Mouse (Mus musculus): ENCODE data around the gene Nos1ap. TPM values are rescaled to one million over a fixed set of nuclear protein-coding genes. Genes with fewer than 3 reads are reported as not detected.

The Nos1ap gene
- polyA plus RNA-seq, 1 experiment from 2014 or later = 8.0 TPM

GRCm38 (mm10) chr1:170332775-170333174 lies 256.9 kb downstream of the Nos1ap start:
- no peaks in the 10 kb centered on the region for H3K27me3 ChIP-seq (replicated peaks; ENCODE audit: insufficient read depth, low read length)
- WGBS = 73% methylated on average over 4 of the region's 4 CpGs
- TF ChIP-seq CTCF (IDR thresholded peaks at IDR 0.05) (no peak), EP300 (IDR thresholded peaks at IDR 0.05) (no peak)
- H3K9ac ChIP-seq (replicated peaks; ENCODE audit: low read depth) = no peak overlapping the region
- no peak overlapping the region for H3K4me3 ChIP-seq (ENCODE audit: low read depth, low read length)
- no peaks in the 10 kb centered on the region for H3K4me1 ChIP-seq (ENCODE audit: insufficient read depth, low read depth, low read length)
- no peak overlapping the region for H3K4me2 ChIP-seq (replicated peaks; ENCODE audit: low read depth, low read length)
- no peak for DNase-seq (ENCODE audit: low spot score)
- H3K27ac ChIP-seq (ENCODE audit: low read length) = no peak overlapping the region
- H3K9me3 ChIP-seq (ENCODE audit: low read length) = no peaks in the 10 kb centered on the region
- no peaks in the 10 kb centered on the region for H3K36me3 ChIP-seq (ENCODE audit: insufficient read depth, low read length)
- ATAC-seq = no peak

GRCm38 (mm10) chr1:170331926-170332325 lies 257.7 kb downstream of the Nos1ap start:
- TF ChIP-seq CTCF (IDR thresholded peaks at IDR 0.05) (no peak), EP300 (IDR thresholded peaks at IDR 0.05) (no peak)
- H3K4me3 ChIP-seq (ENCODE audit: low read depth, low read length) = no peak overlapping the region
- 42% methylated on average over 6 of the region's 6 CpGs for WGBS
- no peaks in the 10 kb centered on the region for H3K27me3 ChIP-seq (replicated peaks; ENCODE audit: insufficient read depth, low read length)
- no peaks in the 10 kb centered on the region for H3K4me1 ChIP-seq (ENCODE audit: insufficient read depth, low read depth, low read length)
- H3K36me3 ChIP-seq (ENCODE audit: insufficient read depth, low read length) = no peaks in the 10 kb centered on the region
- ATAC-seq (no peak), DNase-seq (ENCODE audit: low spot score) (no peak)
- H3K9ac ChIP-seq (replicated peaks; ENCODE audit: low read depth) = no peak overlapping the region
- no peaks in the 10 kb centered on the region for H3K9me3 ChIP-seq (ENCODE audit: low read length)
- no peak overlapping the region for H3K27ac ChIP-seq (ENCODE audit: low read length)
- no peak overlapping the region for H3K4me2 ChIP-seq (replicated peaks; ENCODE audit: low read depth, low read length)

GRCm38 (mm10) chr1:170325277-170325676 lies 264.4 kb downstream of the Nos1ap start:
- Histone ChIP-seq H3K4me2 (replicated peaks; ENCODE audit: low read depth, low read length) (no peak overlapping the region), H3K4me1 (ENCODE audit: insufficient read depth, low read depth, low read length) (no peaks in the 10 kb centered on the region), H3K27me3 (replicated peaks; ENCODE audit: insufficient read depth, low read length) (no peaks in the 10 kb centered on the region), H3K4me3 (ENCODE audit: low read depth, low read length) (no peak overlapping the region), H3K36me3 (ENCODE audit: insufficient read depth, low read length) (no peaks in the 10 kb centered on the region; the same call in 1 of the 2 replicates), H3K9me3 (ENCODE audit: low read length) (no peaks in the 10 kb centered on the region), H3K9ac (replicated peaks; ENCODE audit: low read depth) (no peak overlapping the region), H3K27ac (ENCODE audit: low read length) (no peak overlapping the region)
- 79% methylated on average over 4 of the region's 4 CpGs for WGBS
- ATAC-seq (no peak), DNase-seq (ENCODE audit: low spot score) (no peak)
- TF ChIP-seq CTCF (IDR thresholded peaks at IDR 0.05) (no peak), EP300 (IDR thresholded peaks at IDR 0.05) (no peak)

- no peak overlapping the region for H3K4me3 ChIP-seq (ENCODE audit: low read depth, low read length)
- H3K9me3 ChIP-seq (ENCODE audit: low read length) = no peaks in the 10 kb centered on the region
- H3K4me1 ChIP-seq (ENCODE audit: insufficient read depth, low read depth, low read length) = no peaks in the 10 kb centered on the region
- no peaks in the 10 kb centered on the region; the same call in 1 of the 2 replicates for H3K36me3 ChIP-seq (ENCODE audit: insufficient read depth, low read length)
- H3K27me3 ChIP-seq (replicated peaks; ENCODE audit: insufficient read depth, low read length) = no peaks in the 10 kb centered on the region
- 68% methylated on average over 1 of the region's 1 CpGs for WGBS
- ATAC-seq (peak; percentile 55; the same call in 1 of the 2 replicates), DNase-seq (ENCODE audit: low spot score) (peak; percentile 41)
- TF ChIP-seq EP300 (IDR thresholded peaks at IDR 0.05) (no peak), CTCF (IDR thresholded peaks at IDR 0.05) (no peak)
- H3K27ac ChIP-seq (ENCODE audit: low read length) = no peak overlapping the region
- H3K9ac ChIP-seq (replicated peaks; ENCODE audit: low read depth) = no peak overlapping the region
- H3K4me2 ChIP-seq (replicated peaks; ENCODE audit: low read depth, low read length) = no peak overlapping the region
Observed at GRCm38 (mm10) chr1:170324312-170324711, 265.3 kb downstream of the Nos1ap start.

GRCm38 (mm10) chr1:170323001-170323400 lies 266.7 kb downstream of the Nos1ap start:
- DNase-seq (ENCODE audit: low spot score) (peak; percentile 75), ATAC-seq (peak; percentile 89)
- H3K9ac ChIP-seq (replicated peaks; ENCODE audit: low read depth) = no peak overlapping the region
- no peaks in the 10 kb centered on the region for H3K4me1 ChIP-seq (ENCODE audit: insufficient read depth, low read depth, low read length)
- no peaks in the 10 kb centered on the region for H3K27me3 ChIP-seq (replicated peaks; ENCODE audit: insufficient read depth, low read length)
- H3K9me3 ChIP-seq (ENCODE audit: low read length) = no peaks in the 10 kb centered on the region
- no peak overlapping the region for H3K4me2 ChIP-seq (replicated peaks; ENCODE audit: low read depth, low read length)
- no peak overlapping the region for H3K4me3 ChIP-seq (ENCODE audit: low read depth, low read length)
- 56% methylated on average over 10 of the region's 10 CpGs for WGBS
- H3K27ac ChIP-seq (ENCODE audit: low read length) = no peak overlapping the region
- peak; percentile 32; the same call in 1 of the 2 replicates for TF ChIP-seq EP300 (IDR thresholded peaks at IDR 0.05)
- TF ChIP-seq CTCF (IDR thresholded peaks at IDR 0.05) = no peak
- no peaks in the 10 kb centered on the region; the same call in 1 of the 2 replicates for H3K36me3 ChIP-seq (ENCODE audit: insufficient read depth, low read length)

- Histone ChIP-seq H3K27ac (ENCODE audit: low read length) (no peak overlapping the region), H3K36me3 (ENCODE audit: insufficient read depth, low read length) (no peaks in the 10 kb centered on the region; the same call in 1 of the 2 replicates), H3K9me3 (ENCODE audit: low read length) (no peaks in the 10 kb centered on the region), H3K9ac (replicated peaks; ENCODE audit: low read depth) (no peak overlapping the region), H3K4me3 (ENCODE audit: low read depth, low read length) (no peak overlapping the region), H3K27me3 (replicated peaks; ENCODE audit: insufficient read depth, low read length) (no peaks in the 10 kb centered on the region), H3K4me2 (replicated peaks; ENCODE audit: low read depth, low read length) (no peak overlapping the region), H3K4me1 (ENCODE audit: insufficient read depth, low read depth, low read length) (no peaks in the 10 kb centered on the region)
- WGBS = 87% methylated on average over 2 of the region's 2 CpGs
- TF ChIP-seq CTCF (IDR thresholded peaks at IDR 0.05) = no peak
- no peak for TF ChIP-seq EP300 (IDR thresholded peaks at IDR 0.05)
- DNase-seq (ENCODE audit: low spot score) (no peak), ATAC-seq (no peak)
Observed at GRCm38 (mm10) chr1:170322046-170322445, 267.6 kb downstream of the Nos1ap start.

GRCm38 (mm10) chr1:170311431-170311830 lies 278.2 kb downstream of the Nos1ap start:
- Histone ChIP-seq H3K9me3 (ENCODE audit: low read length) (no peaks in the 10 kb centered on the region), H3K27me3 (replicated peaks; ENCODE audit: insufficient read depth, low read length) (no peaks in the 10 kb centered on the region), H3K4me1 (ENCODE audit: insufficient read depth, low read depth, low read length) (no peaks in the 10 kb centered on the region), H3K4me3 (ENCODE audit: low read depth, low read length) (no peak overlapping the region), H3K36me3 (ENCODE audit: insufficient read depth, low read length) (no peaks in the 10 kb centered on the region), H3K9ac (replicated peaks; ENCODE audit: low read depth) (no peak overlapping the region), H3K27ac (ENCODE audit: low read length) (no peak overlapping the region), H3K4me2 (replicated peaks; ENCODE audit: low read depth, low read length) (no peak overlapping the region)
- TF ChIP-seq EP300 (IDR thresholded peaks at IDR 0.05) (no peak), CTCF (IDR thresholded peaks at IDR 0.05) (no peak)
- 72% methylated on average over 6 of the region's 6 CpGs for WGBS
- DNase-seq (ENCODE audit: low spot score) (no peak), ATAC-seq (no peak)

Data from lung, postnatal 0 days (tissue).